Mouse (Mus musculus) heart, adult 18-20 months (tissue): Measurements from ENCODE around the gene Snap25. TPM values are rescaled to one million over a fixed set of nuclear protein-coding genes. Genes with fewer than 3 reads are reported as not detected.

Experiments
- DNase-seq, 2 experiments: peaks; one replicate each; pipeline ENCODE4 v3.0.0; 2021 to 2022; ENCODE audit warnings: mixed read lengths in 1 of 2
- long read RNA-seq, 2 experiments: library from polyadenylated mRNA; stranded (forward); transcript quantifications; one replicate each; pipeline ENCODE4 v2.0.0; 2021
- total RNA-seq, 2 experiments: library from RNA; stranded (reverse); gene quantifications; 2 replicates each; pipeline ENCODE4 v1.2.3; 2021

The Snap25 gene
- total RNA-seq: under 1 TPM in 1 of 2 experiments, not detected in 1; 0.12 TPM
- long read RNA-seq, experiment 1: 0 reads
- long read RNA-seq, experiment 2: 0 reads

DNA sequence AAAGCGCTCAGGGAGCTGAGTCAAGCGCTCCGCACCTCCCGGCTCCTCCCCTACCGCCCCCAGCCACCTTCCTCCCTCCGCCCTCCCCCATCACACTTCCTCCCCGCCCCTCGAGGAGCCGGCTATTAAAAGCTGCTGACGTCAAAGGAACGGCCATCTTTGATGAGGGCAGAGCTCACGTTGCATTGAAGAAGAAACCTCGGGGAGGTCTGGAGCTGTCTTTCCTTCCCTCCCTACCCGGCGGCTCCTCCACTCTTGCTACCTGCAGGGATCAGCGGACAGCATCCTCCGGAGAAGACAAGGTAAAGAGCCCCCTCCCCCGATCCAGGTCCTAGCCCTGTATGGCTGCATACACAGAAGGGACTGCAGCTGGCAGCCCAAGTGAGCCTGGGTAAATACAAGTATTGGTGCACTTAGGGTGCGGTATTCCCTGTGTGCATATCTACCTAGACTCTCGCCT lies at the start of gene Snap25:
Gene Snap25 (plus strand): TSS at position 155 of the 460 bp plus-strand sequence.
- DNase-seq: no peak

- no peak for DNase-seq
Observed at GRCm38 (mm10) chr2:136666951-136667350, 46.3 kb upstream of the Snap25 start.

DNA sequence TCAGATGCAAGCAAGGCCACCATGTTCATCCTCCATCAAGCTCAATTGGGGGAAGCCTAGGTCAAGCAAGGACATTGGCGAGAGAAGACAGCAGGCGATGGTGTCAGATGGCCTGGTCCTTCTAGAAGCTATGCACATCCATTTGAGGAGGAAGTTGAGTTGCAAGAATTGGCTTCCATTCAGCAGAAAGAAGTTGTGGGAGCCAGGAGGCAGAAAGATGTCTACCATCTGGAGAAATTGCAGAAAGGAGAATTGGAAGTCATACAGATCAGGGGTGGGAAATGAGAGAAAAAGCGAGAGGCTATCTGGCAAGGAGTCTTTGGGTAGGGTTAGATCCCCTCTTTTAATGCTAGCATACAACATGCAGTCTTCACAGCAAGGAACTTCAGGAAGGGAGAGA lies 44.1 kb upstream of the Snap25 start:
- peak; percentile 48 to 70 for DNase-seq

GRCm38 (mm10) chr2:136669665-136670064 lies 43.6 kb upstream of the Snap25 start:
- DNase-seq: peak; percentile 40 to 42

GRCm38 (mm10) chr2:136670539-136671271 lies 42.5 kb upstream of the Snap25 start:
- DNase-seq: peak in 1 of 2 experiments; percentile 16

- DNase-seq: no peak
Observed at GRCm38 (mm10) chr2:136674077-136674757, 39.0 kb upstream of the Snap25 start.

DNA sequence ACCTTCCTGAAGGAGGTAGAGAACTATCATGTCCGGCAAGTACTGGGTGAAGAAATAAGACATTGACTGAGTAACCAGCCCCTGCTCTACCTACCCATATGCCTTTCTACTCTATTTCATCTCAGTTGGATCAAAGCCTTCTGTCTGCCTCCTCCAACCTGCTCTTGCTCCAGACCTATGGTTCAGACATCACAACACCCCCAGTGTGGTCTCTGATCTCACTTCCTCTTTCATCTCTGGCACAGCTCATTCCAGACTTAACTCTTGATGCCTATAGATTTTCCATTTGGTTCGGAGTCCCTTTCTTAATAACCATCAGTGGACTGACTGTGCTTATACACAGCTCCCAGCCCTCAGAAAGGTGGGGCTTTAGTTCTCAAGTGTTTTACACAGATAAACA lies 37.1 kb upstream of the Snap25 start:
- DNase-seq: no peak

DNA sequence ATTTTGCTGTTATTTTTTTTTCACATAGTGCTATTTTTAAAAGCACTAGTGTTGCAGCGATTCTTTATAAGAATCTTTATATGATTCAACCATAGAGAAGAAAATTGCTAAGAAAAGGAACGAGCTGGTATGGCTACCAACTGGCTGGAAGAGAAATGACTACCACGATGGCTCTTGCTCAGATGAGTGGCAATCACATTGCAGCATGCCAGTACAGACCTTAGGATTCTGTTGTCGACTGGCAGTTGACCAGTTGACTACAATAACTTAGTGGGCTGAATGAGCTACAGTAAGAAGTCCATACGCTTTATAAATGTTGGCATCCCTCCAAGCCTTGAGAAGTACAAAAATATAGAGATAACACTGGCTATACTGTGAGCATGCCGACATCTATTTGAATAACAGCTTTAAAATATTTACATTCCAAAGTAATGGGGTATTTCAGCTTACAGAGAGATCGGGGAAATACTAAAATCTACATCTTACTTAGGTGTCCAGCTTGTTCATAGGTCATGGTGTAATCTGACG lies 36.3 kb upstream of the Snap25 start:
- no peak for DNase-seq

DNA sequence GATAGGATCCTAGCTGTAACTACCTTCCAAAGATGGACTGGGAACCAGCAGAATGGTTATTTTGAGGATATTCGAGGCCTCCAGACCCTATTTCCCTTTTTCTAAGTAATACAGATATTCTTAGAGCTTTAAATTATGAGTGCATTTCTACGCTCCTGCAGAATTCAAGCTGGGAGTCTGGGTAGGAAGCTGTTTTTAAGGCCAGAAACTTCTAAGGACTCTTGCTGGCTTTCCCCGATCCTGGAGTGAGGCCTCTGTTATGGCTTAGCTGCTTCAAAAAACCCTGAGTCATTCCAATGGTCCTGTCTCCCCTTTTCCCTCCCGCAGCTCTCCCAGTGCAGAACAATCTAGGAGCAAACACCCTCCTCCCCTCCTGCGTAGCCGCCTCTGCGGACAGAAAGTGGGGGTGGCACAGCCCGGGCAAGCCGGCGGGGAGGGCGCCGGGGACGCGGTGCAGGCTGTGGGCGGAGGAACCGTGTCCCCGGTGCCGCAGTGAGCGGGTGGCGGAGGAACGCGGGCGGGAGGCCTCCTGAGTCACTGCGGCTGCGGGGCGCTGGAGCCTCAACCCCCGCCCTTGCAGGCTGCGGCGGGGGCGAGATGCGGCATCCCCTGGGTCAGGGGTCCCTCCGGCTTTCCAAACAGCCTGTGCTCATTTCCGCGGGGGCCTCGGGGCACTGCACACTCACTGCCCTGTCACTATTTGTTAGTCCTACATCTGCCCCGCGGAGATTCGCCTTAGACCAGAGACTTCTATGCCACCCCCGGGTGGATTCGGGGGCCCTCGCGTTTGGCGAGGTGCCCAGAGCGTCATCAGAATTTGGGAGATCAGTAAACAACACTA lies 34.7 kb upstream of the Snap25 start:
- DNase-seq: peak; percentile 86 to 92

DNA sequence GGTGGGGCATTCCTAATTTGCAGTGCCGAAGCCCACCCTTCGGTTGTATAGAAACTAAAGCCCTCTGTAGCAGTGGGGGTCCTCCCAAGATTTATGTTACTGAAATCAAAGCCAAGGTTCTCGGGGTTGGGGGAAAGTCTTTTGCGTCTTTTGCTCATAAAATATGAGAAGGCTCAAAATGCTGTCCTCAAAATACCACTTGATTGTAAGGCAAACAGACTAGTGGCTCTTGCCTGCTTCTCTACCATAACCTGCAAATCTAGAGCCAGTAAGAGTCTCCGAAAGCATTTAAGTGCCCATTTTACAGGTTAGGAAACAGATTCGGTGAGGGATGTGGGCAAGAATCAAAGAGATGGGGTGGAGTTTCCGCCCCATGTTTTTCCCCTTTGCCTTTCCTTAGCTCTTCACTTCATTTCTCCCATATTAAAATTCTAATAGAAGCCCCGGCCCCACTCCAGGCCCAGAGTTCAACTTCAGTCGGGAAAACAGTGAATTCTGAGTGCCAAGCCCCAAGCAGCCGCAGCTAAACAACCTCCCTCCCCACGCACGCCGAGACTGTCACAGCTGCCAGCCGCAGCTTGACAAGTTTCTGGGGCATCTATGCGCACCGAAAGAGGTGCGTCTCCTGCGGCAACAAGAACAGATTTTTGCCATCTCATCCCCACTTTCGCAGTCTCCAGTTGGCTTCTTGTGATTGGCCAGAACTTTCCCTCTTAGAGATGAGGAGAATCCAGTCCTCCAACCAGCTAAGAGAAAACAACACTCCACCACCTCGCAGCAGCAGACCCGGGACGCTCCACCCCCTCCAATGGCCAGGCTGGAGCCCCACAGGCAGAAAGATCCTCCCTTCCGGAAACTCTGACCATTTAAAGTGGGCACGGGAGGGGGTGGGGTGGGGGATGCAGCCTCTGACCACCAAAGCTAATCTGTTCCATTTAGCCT lies 33.7 kb upstream of the Snap25 start:
- peak; percentile 84 to 93 for DNase-seq

DNA sequence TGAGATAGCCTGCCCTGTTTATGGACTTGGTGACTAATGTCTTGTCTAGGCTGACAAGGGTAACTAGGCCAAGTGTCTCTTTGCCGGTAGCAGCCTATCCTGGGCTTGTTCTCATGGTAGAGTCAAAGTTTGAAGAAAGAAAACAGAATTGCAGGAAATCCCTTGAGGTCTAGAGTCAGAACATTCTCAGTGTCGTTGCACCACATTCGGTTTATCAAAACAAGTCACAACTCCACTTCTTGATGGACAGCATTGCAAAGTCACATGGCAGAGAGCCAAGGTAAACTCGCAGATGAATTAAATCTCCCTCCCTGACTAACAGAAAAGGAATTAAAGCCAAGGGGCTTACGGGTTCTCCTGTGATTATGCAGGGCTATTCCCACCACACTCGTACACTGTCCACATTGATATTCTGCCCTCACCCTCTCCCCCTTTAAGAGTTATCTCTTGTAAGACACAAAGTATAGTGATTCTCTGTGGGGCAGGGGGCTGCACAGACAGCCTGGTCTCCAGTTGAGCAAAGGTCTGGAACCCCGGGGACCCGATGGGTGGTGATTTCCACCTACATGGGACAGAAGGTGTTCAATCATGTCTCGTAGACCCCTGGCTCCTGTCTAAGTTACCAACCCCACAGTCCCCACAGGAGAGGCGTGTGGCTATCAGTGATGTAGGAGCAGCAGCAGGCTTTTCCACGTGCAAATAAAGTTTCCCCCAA lies 30.9 kb upstream of the Snap25 start:
- DNase-seq: peak; percentile 69 to 79

DNA sequence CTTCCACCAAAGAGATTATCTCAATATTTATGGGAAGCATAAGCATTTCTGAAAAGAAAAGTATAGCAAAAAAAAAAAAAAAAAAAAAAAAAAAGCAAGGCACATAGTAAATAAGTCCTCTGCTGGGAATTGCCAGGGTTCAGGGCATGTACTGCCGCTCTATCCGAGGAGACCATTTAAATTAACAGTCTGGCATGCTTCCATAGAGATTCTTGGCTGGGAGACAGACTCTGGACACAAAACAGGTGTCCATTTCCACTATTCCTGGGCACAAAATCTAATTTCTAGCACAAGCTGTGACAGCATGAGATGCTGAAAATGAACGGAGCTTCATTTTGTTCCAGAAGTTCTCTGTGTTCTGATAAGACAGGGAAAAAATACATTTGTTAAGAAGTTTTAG lies 27.1 kb upstream of the Snap25 start:
- peak; percentile 77 to 84 for DNase-seq

GRCm38 (mm10) chr2:136687316-136687715 lies 25.9 kb upstream of the Snap25 start:
- DNase-seq: no peak

DNA sequence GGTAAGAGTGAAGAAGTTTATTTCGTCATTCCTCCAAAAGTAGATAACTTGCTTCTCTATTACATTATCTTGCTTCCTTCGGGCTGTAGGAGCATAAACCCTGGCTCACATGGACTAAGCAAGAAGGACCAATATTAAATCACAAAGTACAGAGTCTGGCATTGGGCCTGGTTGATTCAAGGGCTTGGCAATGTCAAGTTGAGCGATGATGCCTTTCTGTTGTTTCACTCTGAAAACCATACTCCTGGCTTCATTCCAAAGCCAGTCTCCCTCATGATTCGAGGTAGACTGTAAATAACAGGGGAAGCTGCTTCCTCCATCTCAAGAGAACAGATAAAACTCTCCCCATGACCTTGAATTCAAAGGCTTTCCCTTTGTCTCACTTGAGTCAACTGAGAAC lies 23.8 kb upstream of the Snap25 start:
- peak in 1 of 2 experiments; percentile 23 for DNase-seq

DNA sequence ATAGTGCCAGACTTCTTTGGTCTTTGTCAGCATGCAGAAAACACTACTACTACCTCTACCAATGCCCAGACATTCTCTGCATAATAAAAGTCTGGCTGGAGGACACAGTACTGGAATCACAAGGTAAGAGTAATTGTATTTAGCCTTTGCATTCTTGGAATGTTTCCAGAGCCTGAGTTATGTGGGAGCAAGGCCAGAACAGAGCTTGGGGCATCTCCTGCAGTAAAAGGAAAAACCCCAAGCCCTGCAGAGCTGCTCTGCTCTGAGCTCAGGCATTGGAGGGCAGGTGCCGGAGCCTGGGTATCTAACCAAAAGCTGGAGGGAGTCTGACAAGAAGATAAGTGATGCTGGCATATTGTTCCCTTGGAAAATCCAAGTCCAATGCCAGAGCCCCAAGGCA lies 21.6 kb upstream of the Snap25 start:
- no peak for DNase-seq

DNA sequence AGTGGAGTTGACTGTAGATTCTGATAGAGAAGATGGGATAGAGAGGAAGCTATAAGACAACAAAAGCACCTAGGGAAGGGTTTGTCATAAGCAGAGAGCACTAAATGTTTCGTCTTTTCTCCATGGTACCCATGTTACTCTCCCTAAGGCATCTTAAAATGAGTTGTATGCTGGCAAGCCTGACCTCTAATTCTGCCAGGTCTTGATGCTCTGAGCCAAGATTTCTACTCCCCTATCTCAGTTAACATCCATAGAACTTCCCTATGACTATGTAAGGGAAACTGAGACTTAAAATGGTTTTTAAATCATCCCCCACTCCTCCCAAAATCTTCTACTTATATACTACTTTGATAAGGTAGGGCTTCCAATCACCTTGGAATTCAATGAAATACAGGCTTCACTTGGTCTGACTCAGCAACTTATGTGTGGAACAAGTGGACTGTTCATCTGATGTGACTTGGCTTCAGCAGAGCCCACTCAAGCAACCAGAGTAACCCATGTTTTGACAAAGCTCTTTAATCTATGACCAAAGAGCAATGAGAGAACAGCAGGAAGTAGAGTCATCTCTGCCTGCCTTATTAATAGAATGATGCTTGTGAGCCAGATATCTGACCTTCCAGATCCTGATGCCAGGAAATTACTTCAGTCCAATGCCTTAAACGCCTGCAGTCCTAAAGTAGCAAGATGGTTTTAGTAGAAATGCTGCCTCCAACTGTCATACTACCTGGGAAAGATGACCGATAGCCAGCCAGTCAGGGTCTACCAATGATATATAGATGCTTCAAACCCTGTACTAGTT lies 13.6 kb upstream of the Snap25 start:
- no peak for DNase-seq

GRCm38 (mm10) chr2:136703376-136703775 lies 9.9 kb upstream of the Snap25 start:
- DNase-seq: no peak

DNA sequence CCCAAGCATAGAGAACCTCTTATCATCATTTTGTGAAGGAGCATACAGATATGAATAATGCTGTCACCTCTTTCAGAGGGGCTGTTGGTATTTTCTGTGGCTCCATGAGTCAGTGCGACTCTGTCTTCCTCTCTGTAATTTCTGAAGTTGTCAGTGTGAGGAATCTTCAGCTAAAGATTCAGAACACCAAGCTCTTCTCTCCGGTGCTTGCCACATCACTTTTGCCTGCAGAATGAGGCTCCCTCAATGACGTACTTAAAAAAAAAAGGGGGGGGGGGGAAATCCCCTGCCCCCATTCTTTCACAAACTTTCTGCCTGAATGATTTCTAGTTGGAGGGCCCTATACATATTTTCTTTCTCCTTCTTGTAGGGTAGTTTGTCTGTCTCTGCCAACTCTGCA lies 2.1 kb upstream of the Snap25 start:
- no peak for DNase-seq

DNA sequence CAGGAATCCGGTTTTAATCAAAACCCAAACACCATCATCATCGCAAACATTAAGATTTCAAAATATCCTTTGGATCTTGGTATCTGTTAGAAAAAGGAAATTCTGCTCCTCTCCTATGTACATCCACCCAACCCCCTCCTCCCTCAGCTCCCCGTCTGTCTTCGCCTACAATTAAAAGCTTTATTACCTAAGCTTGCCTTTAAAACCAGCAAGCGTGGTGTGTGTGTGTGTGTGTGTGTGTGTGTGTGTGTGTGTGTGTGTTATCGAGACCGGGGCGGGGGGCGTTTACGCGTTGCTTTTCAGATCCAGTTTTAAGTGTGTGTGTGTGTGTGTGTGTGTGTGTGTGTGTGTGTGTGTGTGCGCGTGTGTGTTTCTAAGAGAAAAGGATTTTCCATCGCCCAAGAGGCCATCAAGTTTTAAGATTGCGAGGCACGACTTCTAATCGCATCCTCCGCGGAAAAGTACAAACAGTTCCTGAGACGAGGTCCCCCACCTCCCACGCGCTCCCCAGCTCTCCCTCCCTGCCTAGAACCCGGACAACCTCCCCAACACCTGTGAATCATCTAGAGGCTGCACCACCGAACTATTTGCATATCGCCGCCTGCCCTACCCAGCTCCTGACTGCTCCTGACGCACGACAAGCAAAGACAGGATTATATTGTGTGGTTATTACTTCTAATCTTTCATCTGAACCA lies 1.4 kb upstream of the Snap25 start:
- DNase-seq: no peak
